Mouse (Mus musculus): Measurements from ENCODE around the gene Tceanc. TPM values are rescaled to one million over a fixed set of nuclear protein-coding genes. Genes with fewer than 3 reads are reported as not detected.

The Tceanc gene
- total RNA-seq (2021) = 5.0 and 7.1 TPM in 2 replicates
- long read RNA-seq, full-length matches to known transcripts = 4 of 7 reads
- long read RNA-seq, partial matches to known transcripts = 0 of 7 reads
- long read RNA-seq, other reads (novel, unspliced or antisense) = 3 of 7 reads

DNA sequence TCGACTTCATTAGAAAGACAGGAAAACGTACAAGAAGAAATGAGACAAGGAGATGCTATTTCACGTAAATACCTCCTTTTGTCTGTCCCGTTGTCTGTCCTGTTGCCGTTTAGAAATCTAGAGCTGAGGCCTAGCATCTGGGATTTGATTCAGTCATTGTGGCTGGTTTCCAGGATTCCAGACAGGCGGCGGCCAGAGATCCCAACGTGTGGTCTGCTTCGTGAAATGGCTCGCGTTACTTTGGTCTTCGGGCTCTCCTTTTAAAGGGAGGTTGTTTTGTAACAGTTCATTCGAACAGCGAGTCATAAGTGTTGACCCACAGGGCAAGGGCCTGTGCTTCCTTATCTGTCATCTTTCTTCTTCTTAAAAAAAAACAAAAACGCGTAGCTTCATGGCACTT lies at the start of gene Tceanc:
Gene Tceanc (minus strand): TSS at position 223 of the 400 bp plus-strand sequence.
- DNase-seq = no peak

DNA sequence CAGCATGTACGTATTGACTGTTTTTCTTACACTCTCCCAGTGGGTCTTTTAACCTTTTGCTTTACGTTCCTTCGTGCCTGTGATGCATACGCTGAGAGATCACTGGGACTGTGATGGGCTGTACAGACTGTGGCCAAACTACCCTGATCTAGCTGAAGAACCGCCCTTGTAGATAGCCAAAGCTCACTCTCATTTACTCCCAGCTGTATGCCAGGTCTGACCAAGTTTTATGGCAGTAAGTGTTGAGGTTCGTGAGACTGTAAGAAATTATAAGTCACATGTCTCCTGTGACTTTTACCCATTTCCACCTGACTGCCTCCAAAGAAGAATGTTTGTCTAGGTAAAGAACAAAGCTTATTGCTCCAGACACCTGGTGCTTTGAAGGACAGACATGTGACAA lies 47.6 kb upstream of the Tceanc start:
- DNase-seq = no peak

DNA sequence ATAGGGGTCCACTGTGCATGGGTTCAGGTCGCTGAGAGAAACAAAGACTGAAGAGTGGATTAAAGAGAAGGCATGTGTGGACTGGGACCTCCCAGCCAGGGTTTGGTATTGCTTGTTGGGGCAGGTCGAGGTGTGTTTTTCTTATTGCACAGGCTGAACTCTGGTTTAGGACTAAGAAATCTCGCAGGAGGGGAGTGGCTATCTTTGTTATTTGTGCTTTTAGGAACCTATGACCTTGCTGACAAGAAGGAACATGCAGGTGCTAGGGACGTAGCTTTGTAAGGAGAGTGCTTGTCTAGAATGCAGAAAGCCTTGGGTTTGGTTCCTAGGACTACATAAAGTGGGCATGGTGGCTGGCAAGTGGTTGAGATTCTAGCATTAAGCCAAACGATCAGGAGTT lies 47.0 kb upstream of the Tceanc start:
- no peak for DNase-seq

DNA sequence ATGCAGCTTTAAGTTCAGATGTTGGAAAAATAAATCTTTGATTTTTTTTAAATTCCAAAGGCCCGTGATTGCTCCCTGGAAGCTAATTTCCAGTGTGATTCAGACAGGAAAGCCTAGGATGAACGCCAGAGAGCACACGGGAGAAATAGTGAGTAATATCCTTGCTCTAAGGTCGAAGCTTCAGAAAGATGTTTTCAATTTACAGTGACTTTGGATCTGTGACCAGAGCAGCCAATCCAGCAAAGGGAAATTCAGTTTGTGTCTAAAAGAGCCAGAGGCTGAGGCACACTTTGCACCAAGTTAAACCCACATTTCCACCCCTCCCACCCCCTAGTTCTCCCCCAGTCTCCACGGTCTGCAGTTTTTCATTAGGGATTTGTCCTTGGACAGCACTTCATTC lies 46.5 kb upstream of the Tceanc start:
- no peak for DNase-seq

DNA sequence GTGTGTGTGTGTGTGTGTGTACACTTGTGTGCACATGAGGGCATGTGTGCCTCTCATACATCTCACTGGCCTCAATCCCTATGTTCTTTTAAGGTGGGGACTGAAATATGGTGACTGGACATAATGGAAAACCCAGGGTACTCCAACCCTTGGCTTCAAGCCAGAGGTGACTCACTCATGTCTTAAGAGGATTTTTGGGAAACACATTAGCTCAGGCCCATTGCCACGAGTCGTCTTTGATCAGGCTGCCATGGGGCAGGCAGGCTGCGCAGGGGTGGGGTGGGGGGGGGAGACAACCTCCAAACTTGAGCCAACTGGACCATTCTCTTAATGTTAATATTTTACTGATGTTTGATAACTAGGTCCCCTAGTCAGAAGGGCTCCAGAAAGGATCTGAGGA lies 41.0 kb upstream of the Tceanc start:
- DNase-seq = peak; percentile 16

DNA sequence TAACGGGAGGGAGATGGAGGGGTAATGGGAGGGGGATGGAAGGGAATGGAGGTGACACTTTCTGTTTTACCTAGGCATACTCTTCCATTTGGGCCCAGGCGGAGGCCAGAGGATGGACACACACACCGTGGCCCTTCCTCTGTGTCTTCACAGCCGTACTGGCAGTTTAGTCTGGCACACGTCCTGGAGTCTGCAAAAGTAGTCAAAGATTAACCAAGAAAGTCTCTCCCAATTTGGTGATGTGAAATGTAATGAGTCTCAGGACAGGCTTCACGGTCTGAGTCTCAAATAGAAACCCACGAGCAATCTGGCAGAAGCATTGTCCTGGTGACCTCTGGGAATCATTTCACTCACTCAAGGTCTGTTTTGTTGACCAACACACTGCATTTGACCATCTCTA lies 34.0 kb upstream of the Tceanc start:
- DNase-seq = no peak

DNA sequence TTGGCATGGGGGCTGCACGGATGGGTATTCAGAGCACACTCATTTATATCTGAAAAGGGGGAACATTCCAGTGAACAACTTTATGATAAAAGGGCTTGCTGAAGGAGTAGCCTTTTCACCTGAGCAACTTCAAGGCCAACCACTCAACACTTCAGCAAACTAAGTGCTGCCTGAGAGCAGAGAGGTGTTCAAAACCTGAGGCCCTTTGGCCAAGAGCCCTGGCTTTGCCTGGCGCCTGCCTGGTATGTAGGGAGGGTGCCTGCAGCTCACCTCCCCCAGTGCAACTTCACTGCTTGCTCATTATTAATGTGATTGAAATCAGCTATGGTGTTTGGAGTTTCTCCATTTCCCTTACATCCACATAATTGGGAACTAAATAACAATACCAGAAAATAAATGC lies 28.1 kb upstream of the Tceanc start:
- DNase-seq = no peak

DNA sequence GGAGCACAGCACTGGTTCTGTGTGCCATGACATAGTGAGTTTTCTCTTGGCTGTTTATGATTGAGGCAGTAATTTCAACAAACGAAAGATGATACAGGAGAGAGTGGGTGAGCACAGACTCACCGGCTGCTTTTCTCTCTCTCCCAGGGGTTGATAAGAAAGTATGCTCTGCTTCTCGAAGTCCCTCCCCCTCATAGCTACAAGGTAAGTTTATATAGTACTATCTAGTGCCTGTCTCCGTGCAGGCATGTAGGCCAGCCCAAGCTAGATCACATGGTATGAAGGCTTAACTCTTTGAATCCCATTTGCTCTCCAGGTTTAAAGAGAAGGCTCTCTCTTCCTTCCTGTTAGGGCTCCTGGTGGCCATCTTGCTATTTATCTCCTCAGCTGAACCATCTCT lies 16.8 kb upstream of the Tceanc start:
- DNase-seq = no peak

DNA sequence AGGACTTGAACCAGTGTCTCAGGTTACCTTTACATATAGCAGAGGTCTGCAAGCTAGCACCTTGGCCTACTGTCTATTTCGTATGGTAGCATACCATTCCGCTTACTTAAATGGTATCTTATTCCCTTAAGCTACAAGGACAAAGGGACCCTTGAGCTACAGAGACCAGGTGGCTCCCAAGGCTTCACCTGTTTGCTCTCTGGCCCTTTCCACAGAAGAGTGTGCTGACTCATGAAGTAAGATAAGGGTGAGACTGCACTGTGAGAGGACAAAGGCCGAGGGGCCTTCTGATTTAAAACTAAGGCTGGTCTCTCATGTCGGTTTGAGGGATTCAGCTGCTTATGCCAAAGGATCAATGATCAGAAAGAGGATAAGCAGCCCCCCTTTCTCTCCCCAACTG lies 15.1 kb upstream of the Tceanc start:
- DNase-seq = no peak

DNA sequence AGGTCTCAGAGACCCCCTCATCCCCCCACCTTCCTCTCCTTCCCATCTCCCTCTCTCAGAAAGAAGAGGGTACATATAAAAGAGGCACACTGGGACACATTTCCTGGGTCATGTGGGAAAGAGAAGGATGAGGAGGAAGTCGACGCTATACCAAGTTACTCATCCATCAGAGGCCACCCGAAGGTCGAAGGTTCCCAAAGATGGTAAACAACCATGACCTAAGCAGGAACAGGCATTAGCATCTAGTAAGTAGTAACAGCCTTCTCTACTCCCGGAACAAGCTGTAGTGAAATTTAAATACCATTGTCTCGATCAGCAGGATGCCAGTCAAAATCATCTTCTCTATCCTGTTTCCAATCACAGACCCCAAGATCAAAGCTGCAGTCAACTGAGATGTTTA lies 13.3 kb upstream of the Tceanc start:
- no peak for DNase-seq

DNA sequence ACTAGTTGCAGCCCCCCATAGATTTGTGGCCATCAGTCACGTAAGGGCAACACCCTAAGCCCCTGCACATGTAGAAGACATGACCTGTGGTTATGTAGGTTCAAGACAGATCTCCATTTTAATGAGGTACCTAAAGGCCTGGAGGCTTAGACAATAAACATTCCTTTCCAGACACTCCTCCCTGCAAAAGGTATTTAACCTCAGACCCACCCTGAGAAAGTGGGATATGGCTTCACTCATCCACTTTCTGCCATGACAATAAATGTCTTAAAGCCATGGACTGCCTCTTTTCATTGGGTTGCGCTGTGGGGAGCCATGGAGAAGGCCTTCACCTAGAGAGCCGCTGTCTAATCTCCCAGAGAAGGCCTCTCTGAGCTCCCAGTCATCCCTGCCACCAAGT lies 9.8 kb upstream of the Tceanc start:
- DNase-seq = no peak

DNA sequence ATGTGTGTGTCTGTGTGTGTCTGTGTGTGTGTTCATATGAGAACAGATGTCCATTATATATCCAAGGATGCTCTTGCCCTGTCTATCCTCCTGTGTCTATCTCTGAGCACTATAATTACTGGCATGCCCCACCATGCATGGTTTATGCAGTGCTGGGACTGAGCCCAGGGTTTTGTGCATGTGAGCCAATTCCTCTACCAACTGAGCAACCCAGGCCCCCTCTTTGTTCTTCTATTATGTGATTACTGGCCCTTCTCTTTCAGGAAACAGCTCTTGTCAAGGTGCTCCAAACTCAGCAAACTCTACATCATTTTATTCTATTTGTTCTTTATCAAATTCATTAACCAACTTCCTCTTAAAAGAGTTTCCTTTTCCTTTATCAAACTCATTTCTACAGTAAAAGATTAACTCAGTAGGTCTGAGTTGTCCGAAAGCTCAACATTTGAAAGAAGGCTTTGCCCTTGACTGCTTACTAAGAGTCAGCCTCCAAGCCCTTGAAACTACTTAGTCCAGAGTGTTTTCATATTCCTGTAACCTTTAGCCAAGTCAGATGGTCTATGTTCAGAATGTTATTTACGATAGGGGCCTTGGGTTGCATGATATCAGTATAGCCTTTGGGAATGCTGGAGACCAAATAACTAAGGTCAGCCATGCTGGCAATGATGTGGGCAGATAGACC lies 7.4 kb upstream of the Tceanc start:
- no peak for DNase-seq

DNA sequence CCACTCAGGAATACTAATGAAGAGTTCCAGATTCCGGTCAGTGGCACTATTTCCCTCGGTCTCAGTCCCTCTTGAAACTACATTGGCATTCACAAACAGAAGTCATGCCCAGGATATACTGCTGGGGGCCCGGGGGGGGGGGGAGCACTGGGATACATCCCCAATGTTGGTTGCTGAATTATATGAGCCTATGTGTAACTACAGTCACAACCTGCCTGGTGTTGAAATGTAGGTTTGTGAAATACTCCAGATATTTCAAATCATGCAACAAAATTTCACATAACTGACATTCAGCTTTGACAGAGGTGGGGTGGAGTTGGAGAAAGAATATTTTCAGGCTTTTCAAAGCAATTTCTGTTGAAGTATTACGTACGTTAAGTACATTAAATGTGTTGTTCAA lies 2.4 kb upstream of the Tceanc start:
- no peak for DNase-seq

DNA sequence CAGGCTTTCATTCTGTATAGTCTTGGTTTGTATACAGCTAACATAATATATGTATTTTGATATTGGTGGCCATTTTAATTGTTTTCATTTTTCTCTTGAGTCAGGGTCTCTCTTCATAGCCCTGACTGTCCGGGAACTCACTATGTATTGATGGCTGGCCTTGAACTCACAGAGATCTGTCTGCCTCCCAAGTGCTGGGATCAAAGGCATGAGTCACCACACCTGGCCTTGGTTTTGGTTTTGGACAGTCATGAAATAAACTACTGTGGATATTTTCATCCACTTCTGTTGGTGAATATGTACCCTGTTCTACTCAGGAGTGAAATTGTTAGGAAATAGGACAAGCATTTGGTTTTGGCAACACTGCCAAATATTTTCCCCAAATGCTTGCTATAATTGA lies 1.7 kb downstream of the Tceanc start:
- DNase-seq = peak; percentile 32

DNA sequence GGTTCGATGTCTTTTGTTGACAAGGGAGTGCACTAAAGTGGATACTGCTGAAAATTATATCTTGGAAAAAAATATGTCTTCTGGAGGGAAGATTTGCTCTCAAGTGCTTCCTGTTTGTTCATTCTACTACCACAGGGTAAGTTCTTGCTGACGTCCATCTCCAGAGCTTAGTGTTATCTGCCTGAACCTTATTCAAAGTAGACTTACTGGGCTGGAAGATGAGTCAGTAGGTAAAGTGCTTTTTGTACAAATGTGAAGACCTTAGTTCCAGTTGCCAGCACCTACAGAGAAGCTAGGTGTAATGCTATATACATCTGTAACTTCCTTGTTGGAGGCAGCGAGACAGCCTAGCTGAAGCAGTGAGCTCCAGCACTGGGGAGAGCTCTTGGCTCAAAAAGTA lies 2.4 kb downstream of the Tceanc start:
- no peak for DNase-seq

DNA sequence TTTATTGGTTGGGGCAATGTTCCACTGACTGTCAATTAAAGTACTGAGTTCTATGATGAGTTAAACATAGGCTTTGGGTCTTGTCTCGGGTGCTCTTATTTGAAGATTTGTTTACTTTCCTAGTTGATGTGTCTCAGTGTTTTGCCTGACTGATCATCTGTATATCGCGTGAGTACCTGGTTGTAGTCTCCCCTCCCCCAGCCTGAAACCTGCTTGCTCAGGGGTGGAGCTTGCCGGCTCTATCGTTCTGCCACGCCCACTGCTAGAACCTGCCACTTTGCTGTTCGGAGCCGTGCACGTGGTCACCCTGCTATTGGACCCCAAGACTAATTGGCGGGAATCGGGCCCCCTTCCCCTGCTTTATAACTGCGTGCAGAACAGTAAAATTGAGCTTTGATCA lies 4.3 kb downstream of the Tceanc start:
- DNase-seq = peak; percentile 13

DNA sequence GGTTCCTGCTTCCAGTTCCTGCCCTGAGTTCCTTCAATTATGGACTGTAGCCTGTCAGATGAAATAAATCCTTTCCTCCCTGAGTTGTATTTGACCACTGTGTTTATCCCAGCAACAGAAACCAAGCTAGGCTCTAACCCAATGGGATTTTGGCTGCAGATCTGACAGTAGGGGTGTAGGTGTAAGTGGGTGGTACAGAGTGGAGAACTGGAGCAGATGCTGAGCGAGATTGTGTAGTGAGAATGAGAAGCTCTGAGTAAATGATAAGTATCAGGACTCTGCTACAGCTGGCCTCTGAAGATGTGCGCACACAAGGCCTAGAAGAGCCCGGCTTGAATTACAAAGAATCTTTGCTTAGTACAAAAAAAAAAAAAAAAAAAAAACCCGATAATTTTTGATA lies 6.3 kb downstream of the Tceanc start:
- DNase-seq = no peak

DNA sequence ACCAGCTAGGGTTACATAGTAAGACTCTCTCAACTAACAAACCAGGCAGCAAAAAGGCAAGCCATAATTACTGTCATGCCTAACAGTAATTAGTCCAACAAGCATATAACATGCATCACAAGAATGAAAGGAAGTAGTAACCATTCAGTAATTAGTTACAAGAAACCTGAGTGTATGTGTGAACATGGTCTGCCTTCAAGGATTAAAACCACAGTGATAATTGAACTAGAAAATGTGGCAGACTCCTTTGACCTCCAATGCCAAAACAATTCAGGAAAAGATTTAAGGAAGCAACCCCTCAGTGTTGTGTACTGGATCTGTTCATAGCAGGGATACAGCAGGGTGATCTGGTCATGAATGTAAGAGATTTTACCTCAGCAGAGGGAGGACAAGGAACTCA lies 7.3 kb downstream of the Tceanc start:
- DNase-seq = no peak

DNA sequence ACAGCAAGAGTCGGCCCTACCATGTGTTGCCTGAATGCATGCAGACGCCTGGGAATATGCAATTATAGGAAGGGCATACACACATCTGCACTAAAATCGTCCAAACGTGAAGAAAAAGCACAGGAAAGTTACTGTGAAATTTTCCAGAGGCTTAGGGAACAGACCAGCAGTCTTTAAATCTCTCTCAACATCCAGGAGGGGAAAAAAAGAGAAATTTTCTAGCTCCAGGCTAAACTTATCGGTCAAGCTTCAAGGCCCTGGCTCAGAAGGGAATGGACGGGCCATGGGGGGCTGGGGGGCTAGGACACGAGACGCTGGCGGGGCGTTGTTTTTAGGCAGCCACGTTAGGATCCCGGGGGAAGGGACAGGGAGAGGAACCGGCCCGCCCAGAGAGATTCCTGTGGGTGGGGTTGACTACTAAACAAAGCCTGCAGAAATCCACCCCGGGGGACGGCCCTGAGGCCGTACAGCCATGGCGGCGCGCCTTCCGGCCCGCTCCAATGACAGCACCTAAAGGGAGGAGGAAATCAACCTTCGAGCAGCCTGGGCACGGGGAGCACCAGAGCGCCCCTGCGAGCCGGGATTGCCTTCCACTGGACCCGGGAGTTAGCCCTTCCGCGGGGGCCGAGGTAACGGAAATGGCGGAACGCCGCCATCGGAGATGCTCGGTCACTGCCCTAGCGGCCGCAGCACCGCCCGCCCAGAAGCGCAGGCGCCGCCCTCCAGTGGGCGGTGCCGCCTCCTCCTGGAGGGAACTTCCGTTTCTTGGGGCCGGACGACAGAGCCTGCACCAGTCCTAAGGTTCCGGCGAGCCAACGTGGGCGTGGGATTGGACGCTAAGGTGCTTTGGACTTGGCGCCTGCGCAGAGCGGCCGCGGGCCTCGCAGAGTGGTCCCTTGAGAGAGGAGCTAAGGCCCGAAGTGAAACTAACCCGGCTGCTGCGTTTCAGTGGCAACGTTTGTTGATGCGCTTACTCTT lies 8.3 kb downstream of the Tceanc start:
- DNase-seq = peak; percentile 90

DNA sequence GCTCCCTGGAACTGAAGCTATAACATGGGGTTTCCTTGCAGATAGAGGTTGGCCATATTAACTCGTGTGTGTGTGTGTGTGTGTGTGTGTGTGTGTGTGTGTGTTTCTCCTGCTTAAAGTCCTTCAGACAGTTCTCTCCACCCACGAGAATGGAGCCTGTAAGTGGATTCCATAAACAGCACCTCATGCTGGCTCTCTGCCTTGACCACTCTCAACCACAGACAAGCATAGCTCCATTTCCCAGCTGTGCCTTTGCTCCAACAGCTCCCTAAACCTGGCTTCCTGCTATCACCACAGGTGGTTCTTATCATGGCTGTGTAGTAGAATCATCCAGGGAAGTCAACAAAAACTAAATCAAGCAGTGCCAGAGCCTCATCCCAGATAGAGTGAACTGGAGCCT lies 13.9 kb downstream of the Tceanc start:
- no peak for DNase-seq

DNA sequence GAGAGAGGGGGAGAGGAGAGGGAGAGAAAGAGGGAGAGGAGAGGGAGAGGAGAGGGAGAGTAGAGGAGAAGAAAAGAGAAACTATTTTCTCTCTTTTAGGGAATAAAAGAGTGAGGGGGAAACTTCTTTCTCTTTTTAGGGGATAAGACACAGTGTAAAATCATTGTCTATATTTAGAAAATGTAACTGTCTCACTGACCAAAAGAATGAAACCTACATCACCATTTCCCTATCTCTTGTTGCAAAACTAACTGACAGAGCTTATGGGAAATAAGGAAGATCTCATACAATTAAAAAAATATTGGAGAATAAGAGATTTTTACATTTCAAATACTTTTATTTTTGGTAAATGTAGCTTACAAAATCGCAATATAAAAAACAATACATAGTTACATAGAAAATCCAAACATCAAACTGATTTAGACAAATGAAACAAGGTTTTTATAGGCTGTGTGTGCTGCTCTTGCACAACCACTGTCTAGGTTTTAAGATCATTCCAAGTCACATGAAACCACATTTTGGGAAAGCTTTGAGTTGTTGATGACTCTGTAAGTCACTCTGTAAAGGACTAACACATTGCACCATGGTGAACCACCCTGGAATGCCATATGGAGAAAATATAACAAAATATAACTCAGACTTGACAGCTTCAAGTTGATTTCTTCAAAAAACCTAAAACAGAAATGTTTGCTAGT lies 18.7 kb downstream of the Tceanc start:
- no peak for DNase-seq

DNA sequence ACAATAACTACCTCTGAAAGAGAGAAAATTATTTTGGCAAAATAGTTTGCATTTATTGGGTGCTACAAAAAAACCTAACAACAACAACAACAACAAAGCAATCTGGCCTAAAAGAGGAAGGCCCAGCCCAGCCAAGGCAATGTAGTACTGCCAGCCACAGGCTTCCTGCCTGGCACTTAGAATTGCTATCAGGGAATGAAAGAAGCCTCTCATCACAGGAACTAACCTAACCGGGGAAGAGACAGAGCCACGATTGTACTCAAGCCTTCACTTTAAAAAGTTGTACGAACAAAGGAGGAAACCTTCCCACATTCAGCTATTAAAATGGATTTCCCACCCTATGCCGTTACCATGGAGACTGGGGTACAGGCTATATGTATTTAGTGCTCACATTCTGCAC lies 20.6 kb downstream of the Tceanc start:
- DNase-seq = no peak

DNA sequence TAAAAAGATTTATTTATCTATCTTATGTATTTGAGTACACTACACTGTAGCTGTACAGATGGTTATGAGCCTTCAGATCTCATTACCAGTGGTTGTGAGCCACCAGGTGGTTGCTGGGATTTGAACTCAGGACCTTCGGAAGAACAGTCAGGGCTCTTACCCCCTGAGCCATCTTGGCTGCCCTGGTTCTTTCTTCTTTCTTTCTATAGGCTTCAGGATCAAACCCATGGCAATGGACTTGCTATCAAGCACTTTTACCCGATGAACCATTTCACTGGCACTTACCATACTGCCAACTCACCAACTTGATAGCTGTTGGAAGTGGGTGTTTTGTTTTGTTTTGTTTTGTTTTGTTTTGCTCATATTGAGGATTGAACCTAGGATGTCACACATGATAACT lies 23.3 kb downstream of the Tceanc start:
- DNase-seq = no peak

Measured in adrenal gland, postnatal 25 days (tissue).